Mouse (Mus musculus) MEL-GATA-1-ER (cell line): ENCODE results near the gene Gm3500.
"Not testable (repeated sequence)": the region's sequence is repeated elsewhere in the genome, so short reads cannot be mapped to it uniquely, and the experiment has no call there.

ENCODE experiments used
- DNase-seq: peaks from one replicate; pipeline ENCODE4 v3.0.0-alpha.2; 2012; ENCODE audit warnings: low read depth; ENCODE audit errors: extremely low read depth

Gene Gm3500

GRCm38 (mm10) chr14:5388949-5389348 is at the start of gene Gm3500:
Gm3500 (minus strand) TSS chr14:5389049.
- DNase-seq = not testable (repeated sequence)

GRCm38 (mm10) chr14:5334828-5335227 is 54.0 kb downstream of the Gm3500 start, which contains the start of gene Gm3542:
Gm3542 (minus strand) TSS chr14:5334928.
- DNase-seq = not testable (repeated sequence)
